In genomic region chr3:146149156-146150057, GRCm38 (mm10) we compare ENCODE assay signal across 8 mouse cellular contexts. TPM values are rescaled to one million over a fixed set of nuclear protein-coding genes. Genes with fewer than 3 reads are reported as not detected.
DNase-seq lines count a peak whose midpoint lies in the region; ATAC-seq and TF ChIP-seq lines count a peak whose summit lies in the region.

Gene Mcoln2, plus strand, starts transcription at chr3:146149833.

- peak; percentile 51 for ATAC-seq in Patski
- ATAC-seq in heart, embryonic 16.5 days (replicated peaks; ENCODE audit: extremely low read depth, insufficient read depth, low FRiP score): no peak; the same call in 1 of the 2 replicates
- ATAC-seq in limb, embryonic 13.5 days (ENCODE audit: low FRiP score, low read depth): peak; percentile 51; the same call in 1 of the 2 replicates
- 0 out of 2 replicates have a peak, but pooled peaks have one; percentile 37 for ATAC-seq in midbrain, embryonic 15.5 days (replicated peaks)

- peak; percentile 21 for DNase-seq in adrenal gland, postnatal 14 days
- no peak for DNase-seq in adrenal gland, postnatal 10 days
- no peak for DNase-seq in Patski (ENCODE audit: low read depth, low spot score)
- DNase-seq in testis, postnatal 10 days (ENCODE audit: low spot score): no peak
- DNase-seq in right cerebral cortex, postnatal 14 days: no peak

- peak within 1 kb of the TSS; percentile 66 for H3K9ac ChIP-seq in heart, embryonic 16.5 days (ENCODE audit: low read length)
- H3K9ac ChIP-seq in limb, embryonic 13.5 days: peak within 1 kb of the TSS; percentile 63
- peak within 1 kb of the TSS; percentile 19; the same call in 1 of the 2 replicates for H3K9ac ChIP-seq in midbrain, embryonic 15.5 days

- H3K4me1 ChIP-seq in heart, embryonic 16.5 days (ENCODE audit: control insufficient read depth, insufficient read depth, low read length): peaks cover 13% of the 10 kb centered on the region
- peaks cover 18% of the 10 kb centered on the region for H3K4me1 ChIP-seq in limb, embryonic 13.5 days
- peaks cover 11% of the 10 kb centered on the region for H3K4me1 ChIP-seq in midbrain, embryonic 15.5 days

- POLR2A ChIA-PET in Patski (lab: Charles Lee): no interaction called here

- CTCF ChIA-PET in Patski (lab: Charles Lee): interaction anchor here (1.2 kb wide), 1 partner anchor 8 kb away, joined by 4 read pairs; no protein-coding TSS in a partner anchor

- no peaks in the 10 kb centered on the region for H3K27me3 ChIP-seq in Patski
- peaks cover 8% of the 10 kb centered on the region for H3K27me3 ChIP-seq in heart, embryonic 16.5 days (ENCODE audit: control insufficient read depth, insufficient read depth, low read length)
- H3K27me3 ChIP-seq in limb, embryonic 13.5 days: peaks cover 21% of the 10 kb centered on the region
- H3K27me3 ChIP-seq in midbrain, embryonic 15.5 days (replicated peaks): peaks cover 27% of the 10 kb centered on the region

- H3K36me3 ChIP-seq in heart, embryonic 16.5 days (ENCODE audit: control insufficient read depth, insufficient read depth): no peaks in the 10 kb centered on the region
- H3K36me3 ChIP-seq in limb, embryonic 13.5 days: no peaks in the 10 kb centered on the region
- H3K36me3 ChIP-seq in midbrain, embryonic 15.5 days (replicated peaks): no peaks in the 10 kb centered on the region

- in situ Hi-C loops in Patski (cut with MboI; ENCODE audit: low pct_unique_long_range_greater_than_20kb): no loop called here

- peak within 1 kb of the TSS; percentile 17; the same call in 1 of the 2 replicates for H3K27ac ChIP-seq in heart, embryonic 16.5 days (ENCODE audit: low read length)
- H3K27ac ChIP-seq in limb, embryonic 13.5 days: no peak within 1 kb of the TSS; the same call in 1 of the 2 replicates
- H3K27ac ChIP-seq in midbrain, embryonic 15.5 days: no peak within 1 kb of the TSS

- H3K9me3 ChIP-seq in heart, embryonic 16.5 days (replicated peaks; ENCODE audit: control insufficient read depth, low read length): peaks cover 4% of the 10 kb centered on the region
- peaks cover 3% of the 10 kb centered on the region; the same call in 1 of the 2 replicates for H3K9me3 ChIP-seq in limb, embryonic 13.5 days
- no peaks in the 10 kb centered on the region for H3K9me3 ChIP-seq in midbrain, embryonic 15.5 days

- WGBS in heart, embryonic 16.5 days: 16% methylated on average over 32 of the region's 34 CpGs
- WGBS in limb, embryonic 13.5 days: 13% methylated on average over 33 of the region's 34 CpGs
- WGBS in midbrain, embryonic 15.5 days: 13% methylated on average over 33 of the region's 34 CpGs

- TF ChIP-seq CTCF in Patski (IDR thresholded peaks at IDR 0.05): no peak

- H3K4me2 ChIP-seq in heart, embryonic 16.5 days (ENCODE audit: low read depth, low read length): peak within 1 kb of the TSS; percentile 97
- H3K4me2 ChIP-seq in limb, embryonic 13.5 days (replicated peaks): peak within 1 kb of the TSS; percentile 96
- H3K4me2 ChIP-seq in midbrain, embryonic 15.5 days: peak within 1 kb of the TSS; percentile 90

- H3K4me3 ChIP-seq in heart, embryonic 16.5 days (ENCODE audit: low read length): peak within 1 kb of the TSS; percentile 62
- H3K4me3 ChIP-seq in limb, embryonic 13.5 days: peak within 1 kb of the TSS; percentile 49
- peak within 1 kb of the TSS; percentile 39 for H3K4me3 ChIP-seq in midbrain, embryonic 15.5 days

RNA-seq across cellular contexts. Expression of gene Mcoln2, which starts in this region (rescaled TPM):
- 0.15 and 3.7 TPM in 2 replicates for total RNA-seq in adrenal gland, postnatal 14 days (2021)
- 1 to 10 TPM; 1.7 to 1.9 TPM for total RNA-seq in adrenal gland, postnatal 10 days (2021)
- polyA plus RNA-seq in Patski (2021): 0.03 TPM
- 0.97 and 3.2 TPM in 2 replicates for polyA plus RNA-seq in heart, embryonic 16.5 days (2015; fragmentation: Nextera tagmentation; extraction: Ambion mirVana)
- polyA plus RNA-seq in limb, embryonic 13.5 days (2015; fragmentation: Nextera tagmentation; extraction: Ambion mirVana): 1.7 and 2.4 TPM in 2 replicates
- polyA plus RNA-seq in midbrain, embryonic 15.5 days (2015; fragmentation: Nextera tagmentation; extraction: Ambion mirVana): 0.13 and 0.18 TPM in 2 replicates

Comparison
In these comparisons a context has a peak if more than half of its experiments do, and no peak if none do; other contexts are left out.
1. Peak in ATAC-seq in Patski; RNA of the gene not detected or under 1 TPM.
2. Peak in ATAC-seq, H3K4me3 ChIP-seq, H3K9ac ChIP-seq and H3K4me2 ChIP-seq in midbrain, embryonic 15.5 days; RNA of the gene not detected or under 1 TPM.